Mouse (Mus musculus): ENCODE data around the gene Tmem44. TPM values are rescaled to one million over a fixed set of nuclear protein-coding genes. Genes with fewer than 3 reads are reported as not detected.

Gene Tmem44
- polyA plus RNA-seq, 1 experiment, result 11.8 TPM

- DNase-seq (ENCODE audit: low read depth), result no peak
These were observed 2.1 kb upstream of the Tmem44 start for GRCm38 (mm10) chr16:30552621-30553338.

GRCm38 (mm10) chr16:30549966-30550747 is 485 bp downstream of the Tmem44 start:
- DNase-seq (ENCODE audit: low read depth), result no peak

DNA sequence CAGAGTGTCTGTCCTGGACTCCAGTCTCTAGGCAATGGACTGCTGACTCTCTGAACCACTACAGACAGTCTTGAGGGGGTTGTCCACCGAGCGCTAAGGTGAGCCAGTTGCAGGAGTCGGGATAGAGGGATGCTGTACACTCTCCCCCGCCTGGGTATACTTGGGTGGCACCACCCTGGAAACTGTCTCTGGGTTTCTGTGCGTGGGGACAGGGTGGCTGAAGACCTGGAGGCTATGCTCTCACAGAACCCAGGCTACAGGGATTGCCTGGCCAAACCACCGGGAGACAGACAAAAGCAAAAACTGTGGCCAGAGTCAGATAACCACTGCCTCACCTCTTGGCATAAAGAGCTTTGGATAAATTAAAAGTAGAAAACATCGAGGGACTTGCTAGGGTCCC is 1.1 kb downstream of the Tmem44 start:
- no peak for DNase-seq (ENCODE audit: low read depth)

GRCm38 (mm10) chr16:30548291-30548690 is 2.4 kb downstream of the Tmem44 start:
- no peak for DNase-seq (ENCODE audit: low read depth)

DNA sequence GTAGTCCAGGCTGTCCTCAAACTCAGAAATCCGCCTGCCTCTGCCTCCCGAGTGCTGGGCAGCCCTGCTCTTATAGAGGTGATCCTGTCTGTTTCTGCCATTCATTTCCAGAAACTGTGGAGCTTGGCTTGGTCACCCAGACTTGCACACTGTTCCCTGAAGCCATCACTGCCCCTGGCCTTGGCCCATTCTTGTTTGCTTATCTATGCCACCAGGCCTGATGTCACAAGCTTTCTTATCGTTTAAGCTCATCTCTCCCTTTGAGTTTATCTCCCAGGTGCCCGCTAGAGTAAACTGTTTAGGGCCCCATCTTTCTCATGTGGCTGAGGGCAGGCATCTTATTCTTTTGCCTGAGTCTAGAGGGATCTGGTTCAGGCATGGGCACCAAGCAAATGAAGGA is 5.9 kb downstream of the Tmem44 start:
- DNase-seq (ENCODE audit: low read depth), result no peak

DNA sequence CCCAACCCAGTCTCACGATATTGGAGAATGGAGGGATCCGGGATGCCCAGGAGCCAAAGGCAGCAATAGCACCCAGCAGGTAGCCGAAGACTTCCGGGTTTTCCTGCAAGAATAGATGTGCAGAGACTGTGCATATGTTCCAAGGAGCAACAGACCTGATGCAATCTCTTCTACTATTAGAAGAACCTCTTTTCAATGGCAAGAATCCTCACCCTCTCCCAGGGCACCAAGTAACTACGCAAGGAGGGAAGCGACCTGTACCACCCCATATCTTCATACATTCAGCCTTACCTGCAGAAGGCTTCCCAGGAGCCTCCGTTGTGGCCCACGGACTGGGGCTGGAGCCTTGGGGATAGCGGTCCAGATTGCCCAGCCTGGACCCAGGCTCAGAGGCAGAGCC is 7.3 kb downstream of the Tmem44 start:
- no peak for DNase-seq (ENCODE audit: low read depth)

DNA sequence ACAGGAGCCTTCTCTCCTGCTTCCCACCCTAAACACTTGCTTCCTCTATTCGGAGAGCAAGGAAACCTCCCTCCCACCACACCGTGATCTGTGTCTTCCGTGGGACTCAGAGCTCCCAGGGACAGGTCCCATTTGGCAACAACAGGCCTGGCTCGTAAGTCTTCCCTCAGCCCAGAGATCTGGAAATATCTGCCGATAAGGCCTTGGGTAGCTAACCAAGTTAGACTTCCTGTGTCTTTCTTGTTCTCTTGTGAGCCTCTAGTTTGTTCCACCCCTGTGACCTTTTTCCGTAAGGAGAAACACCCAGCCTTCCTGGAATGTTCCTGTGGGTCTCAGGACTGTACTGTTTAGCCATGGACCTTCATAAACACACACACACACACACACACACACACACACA is 7.8 kb downstream of the Tmem44 start:
- no peak for DNase-seq (ENCODE audit: low read depth)

DNA sequence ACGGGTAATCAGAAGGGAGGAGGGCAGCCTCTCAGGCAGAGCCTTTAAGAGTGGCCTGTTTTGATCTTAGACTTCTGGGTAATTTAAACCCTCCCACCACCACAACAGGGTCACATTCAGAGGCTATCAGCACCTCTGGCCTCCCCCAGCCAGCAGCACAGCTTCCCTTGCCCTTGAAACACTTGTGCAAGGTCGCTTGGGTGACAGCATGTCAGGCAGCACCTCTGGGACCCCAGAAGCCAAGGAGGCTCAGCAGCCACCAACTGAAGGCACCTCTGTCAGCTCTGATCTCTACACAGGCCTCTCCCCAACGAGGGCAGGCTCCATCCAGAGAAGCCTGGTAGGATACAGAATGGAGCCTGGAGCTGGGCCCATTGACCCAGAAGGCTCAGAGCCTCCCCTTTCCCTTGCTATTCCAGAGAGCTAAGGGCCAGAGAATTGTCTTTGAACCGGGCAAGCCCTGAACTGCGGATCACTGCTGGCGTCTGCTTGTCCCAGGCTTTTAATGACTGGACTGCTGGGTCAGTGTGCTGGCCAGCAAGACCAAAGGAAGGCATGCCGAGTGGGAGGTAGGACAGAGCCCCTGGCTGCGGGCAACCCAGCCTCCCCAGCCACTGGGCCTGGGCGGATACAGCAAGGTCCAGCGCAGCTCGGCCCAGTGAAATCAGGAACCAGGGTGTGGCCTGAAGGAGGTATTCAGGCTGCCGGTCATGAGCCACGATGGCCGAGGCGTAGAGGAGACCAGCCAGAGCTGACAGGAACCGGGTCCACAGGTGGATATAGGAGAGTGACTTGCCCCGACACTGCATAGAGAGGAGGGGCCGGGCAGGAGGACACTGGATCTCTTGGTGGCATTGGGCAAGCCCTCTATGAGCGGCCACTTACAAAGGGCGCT is 10.3 kb downstream of the Tmem44 start:
- DNase-seq (ENCODE audit: low read depth), result no peak

- no peak for DNase-seq (ENCODE audit: low read depth)
These were observed 11.2 kb downstream of the Tmem44 start for GRCm38 (mm10) chr16:30539433-30539832.

- DNase-seq (ENCODE audit: low read depth), result no peak
These were observed 15.6 kb downstream of the Tmem44 start for GRCm38 (mm10) chr16:30535075-30535474.

- no peak for DNase-seq (ENCODE audit: low read depth)
These were observed 17.1 kb downstream of the Tmem44 start for GRCm38 (mm10) chr16:30533592-30533991.

DNA sequence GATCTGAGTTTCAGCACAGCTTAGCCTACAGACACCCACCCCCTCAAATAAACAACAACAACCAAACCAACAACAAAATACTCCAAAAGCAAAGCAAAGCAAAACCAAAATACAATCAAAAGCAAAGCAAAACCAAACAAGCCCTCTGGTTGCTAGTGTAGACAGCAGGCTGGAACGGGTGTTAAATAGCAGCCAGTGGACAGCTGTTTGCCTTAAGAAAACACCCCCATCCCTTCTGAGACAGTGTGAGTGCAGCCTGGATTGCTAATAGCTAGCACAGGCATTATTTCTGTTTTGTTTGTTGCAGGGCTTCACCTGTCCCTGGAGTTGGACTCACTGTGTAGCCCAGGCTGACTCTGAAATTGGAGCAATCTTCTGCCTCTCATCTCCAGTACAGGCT is 17.7 kb downstream of the Tmem44 start:
- DNase-seq (ENCODE audit: low read depth), result no peak

DNA sequence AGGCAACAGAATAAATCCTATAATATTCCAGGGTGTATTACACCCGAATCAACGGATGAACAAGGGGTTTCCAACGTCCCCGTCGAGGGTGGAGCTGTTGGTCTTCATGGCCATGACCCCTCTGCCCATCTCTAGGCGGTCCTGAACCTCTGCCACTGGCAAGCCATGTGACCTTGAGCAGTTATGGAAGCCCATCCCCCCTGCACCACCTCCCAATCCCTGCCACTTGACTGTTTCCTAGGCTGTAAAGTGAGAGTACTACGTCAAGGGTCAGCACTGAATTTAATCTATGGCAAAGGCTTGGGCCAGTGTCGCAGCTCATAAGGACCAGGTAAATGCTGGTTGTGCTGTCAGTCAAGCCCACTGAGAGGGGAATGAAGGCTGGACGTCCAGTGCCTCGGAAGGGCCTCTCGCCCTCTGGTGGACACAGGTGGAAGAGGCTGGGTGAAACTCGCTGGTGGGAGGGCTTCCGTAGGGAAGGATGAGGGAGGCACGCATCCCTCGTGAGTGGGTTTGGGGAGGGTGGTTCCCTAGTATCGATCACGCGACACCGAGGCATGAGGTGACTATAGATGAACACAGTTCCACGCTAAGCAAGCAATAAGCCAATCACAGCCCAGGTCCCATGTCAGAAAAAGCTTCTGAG is 18.8 kb downstream of the Tmem44 start:
- DNase-seq (ENCODE audit: low read depth), result no peak

DNA sequence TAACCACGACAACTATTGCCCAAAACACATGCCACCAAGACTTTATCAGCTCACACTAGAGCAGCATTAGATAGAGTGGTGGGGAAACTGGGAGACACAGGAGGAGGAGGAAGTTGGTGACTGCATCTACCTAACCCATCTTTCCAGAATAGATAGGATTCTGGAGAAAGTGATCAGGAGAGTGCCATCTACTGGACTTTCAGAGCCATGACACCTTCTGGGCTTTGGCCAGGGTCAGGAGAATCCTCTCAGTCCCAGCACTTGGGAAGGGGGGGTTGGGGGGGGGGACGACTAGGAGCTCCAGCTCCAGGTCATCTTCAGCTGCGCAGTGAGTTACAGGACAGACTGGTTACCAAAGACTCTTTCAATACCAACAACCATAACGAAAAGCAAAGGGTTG is 19.8 kb downstream of the Tmem44 start:
- DNase-seq (ENCODE audit: low read depth), result no peak

GRCm38 (mm10) chr16:30528386-30528785 is 22.3 kb downstream of the Tmem44 start:
- no peak for DNase-seq (ENCODE audit: low read depth)

DNA sequence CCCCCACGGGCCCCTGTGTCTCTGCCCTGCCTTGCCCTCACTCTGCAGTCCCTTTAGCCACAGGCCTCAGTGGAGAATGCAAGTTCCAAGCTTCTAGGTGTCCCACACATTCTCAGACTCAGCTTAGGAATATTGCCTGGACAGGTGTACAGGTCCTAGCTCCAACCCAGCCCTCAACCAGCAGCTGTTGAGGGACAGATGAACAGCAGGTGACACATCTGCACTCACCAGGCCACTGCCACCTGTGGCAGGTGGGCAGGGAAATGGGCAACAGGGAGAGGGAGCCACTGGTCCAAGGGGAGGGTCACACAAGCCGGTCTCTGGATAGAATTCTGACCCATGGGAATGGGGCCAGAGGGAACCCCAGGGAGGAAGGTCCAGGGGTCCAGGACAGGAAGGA is 22.8 kb downstream of the Tmem44 start:
- no peak for DNase-seq (ENCODE audit: low read depth)

- DNase-seq (ENCODE audit: low read depth), result no peak
These were observed 24.9 kb downstream of the Tmem44 start for GRCm38 (mm10) chr16:30525756-30526155.

- no peak for DNase-seq (ENCODE audit: low read depth)
These were observed 26.2 kb downstream of the Tmem44 start for GRCm38 (mm10) chr16:30524481-30524880.

GRCm38 (mm10) chr16:30522253-30522940 is 28.2 kb downstream of the Tmem44 start:
- DNase-seq (ENCODE audit: low read depth), result no peak

- DNase-seq (ENCODE audit: low read depth), result no peak
These were observed 29.5 kb downstream of the Tmem44 start for GRCm38 (mm10) chr16:30521147-30521546.

GRCm38 (mm10) chr16:30520361-30520823 is 30.2 kb downstream of the Tmem44 start:
- no peak for DNase-seq (ENCODE audit: low read depth)
